ENCODE assay signal across 10 mouse cellular contexts in the genomic region with DNA sequence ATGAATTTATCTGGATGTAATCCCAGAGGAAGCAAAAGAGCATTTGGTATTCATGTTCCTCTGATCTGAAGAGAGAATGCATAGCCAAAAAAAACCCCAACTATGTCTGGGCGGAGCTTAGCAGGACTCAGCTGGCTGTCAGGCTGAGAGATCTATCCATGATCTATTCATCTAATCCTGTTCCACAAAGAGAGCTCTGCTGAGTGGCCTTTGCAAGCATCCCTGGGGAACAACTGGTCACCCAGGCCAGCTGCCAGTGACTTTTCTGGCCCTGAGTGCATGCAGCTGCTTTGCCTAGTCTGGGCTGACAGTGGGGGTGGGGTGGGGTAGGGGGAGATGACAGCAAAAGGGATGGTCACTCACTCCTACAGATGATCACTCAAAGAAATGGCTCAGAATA.
A peak's percentile ranks its signal among the peaks of the same experiment; 100 is the strongest.
DNase-seq lines count a peak whose midpoint lies in the region; ATAC-seq and TF ChIP-seq lines count a peak whose summit lies in the region.
"Had no signal": no experiment of that assay in that cellular context is flagged by ENCODE, and none has a peak within 500 bp of the region (broad histone marks: within the 10 kb centered on the region; RNA-seq: fewer than 3 reads in every experiment).

No protein-coding gene starts in this region.

- no peak for TF ChIP-seq CTCF in hindbrain, postnatal 0 days (IDR thresholded peaks at IDR 0.05; ENCODE audit: low read depth)

- H3K36me3 ChIP-seq in heart, embryonic 10.5 days = peaks cover 20% of the 10 kb centered on the region; the same call in 1 of the 2 replicates
- no peaks in the 10 kb centered on the region for H3K36me3 ChIP-seq in hindbrain, postnatal 0 days (ENCODE audit: insufficient read depth, low read length)
- H3K36me3 ChIP-seq: liver, embryonic 13.5 days had no signal

- no peak overlapping the region for H3K27ac ChIP-seq in heart, embryonic 10.5 days
- no peak overlapping the region for H3K27ac ChIP-seq in hindbrain, postnatal 0 days
- H3K27ac ChIP-seq: liver, embryonic 13.5 days had no signal

- H3K9ac ChIP-seq in hindbrain, postnatal 0 days (replicated peaks; ENCODE audit: low read length) = no peak overlapping the region
- H3K9ac ChIP-seq: liver, embryonic 13.5 days had no signal

- H3K4me3 ChIP-seq in heart, embryonic 10.5 days = no peak overlapping the region
- H3K4me3 ChIP-seq in hindbrain, postnatal 0 days (ENCODE audit: low read length) = no peak overlapping the region
- H3K4me3 ChIP-seq: liver, embryonic 13.5 days had no signal

- H3K4me2 ChIP-seq in hindbrain, postnatal 0 days (ENCODE audit: low read depth, low read length) = no peak overlapping the region
- H3K4me2 ChIP-seq: liver, embryonic 13.5 days had no signal

- no peaks in the 10 kb centered on the region for H3K27me3 ChIP-seq in heart, embryonic 10.5 days (ENCODE audit: insufficient read depth, poor library complexity, severe bottlenecking)
- no peaks in the 10 kb centered on the region for H3K27me3 ChIP-seq in hindbrain, postnatal 0 days (ENCODE audit: insufficient read depth, low read length)
- H3K27me3 ChIP-seq: liver, embryonic 13.5 days had no signal

- WGBS in heart, embryonic 10.5 days = 92% methylated on average over 1 of the region's 1 CpGs
- WGBS in hindbrain, postnatal 0 days = 81% methylated on average over 1 of the region's 1 CpGs

- ATAC-seq in hindbrain, postnatal 0 days = peak; percentile 45; the same call in 1 of the 2 replicates

- DNase-seq in heart, adult 11 months = peak; percentile 95
- no peak for DNase-seq in heart, embryonic 10.5 days (ENCODE audit: low spot score)
- peak; percentile 33 for DNase-seq in retina, embryonic 14.5 days (ENCODE audit: low spot score)
- no peak for DNase-seq in retina, postnatal 1 day
- no peak for DNase-seq in hindbrain, postnatal 0 days (ENCODE audit: low spot score)
- DNase-seq in skeletal muscle tissue, adult 2 months (ENCODE audit: low read depth, low spot score) = peak; percentile 49
- no peak for DNase-seq in left cerebral cortex, adult 18-20 months (ENCODE audit: low spot score in 2 of 2)
- no peak for DNase-seq in thymus, postnatal 4 days
- DNase-seq: liver, embryonic 13.5 days; right cerebral cortex, postnatal 25 days had no signal

- H3K9me3 ChIP-seq in heart, embryonic 10.5 days = peaks cover 13% of the 10 kb centered on the region
- H3K9me3 ChIP-seq in hindbrain, postnatal 0 days (ENCODE audit: low read length) = peaks cover 10% of the 10 kb centered on the region
- H3K9me3 ChIP-seq: liver, embryonic 13.5 days had no signal

- peaks cover 5% of the 10 kb centered on the region for H3K4me1 ChIP-seq in heart, embryonic 10.5 days
- H3K4me1 ChIP-seq in hindbrain, postnatal 0 days (ENCODE audit: insufficient read depth, low read length) = no peaks in the 10 kb centered on the region
- H3K4me1 ChIP-seq: liver, embryonic 13.5 days had no signal

Comparison
In these comparisons a context has a peak if more than half of its experiments do, and no peak if none do; other contexts are left out.
1. DNase-seq: peak in heart, adult 11 months (single experiment), retina, embryonic 14.5 days (single experiment) and skeletal muscle tissue, adult 2 months (single experiment); none in heart, embryonic 10.5 days (single experiment), retina, postnatal 1 day (single experiment), hindbrain, postnatal 0 days (single experiment), left cerebral cortex, adult 18-20 months (0 of 2) and thymus, postnatal 4 days (single experiment).